In the genomic region with DNA sequence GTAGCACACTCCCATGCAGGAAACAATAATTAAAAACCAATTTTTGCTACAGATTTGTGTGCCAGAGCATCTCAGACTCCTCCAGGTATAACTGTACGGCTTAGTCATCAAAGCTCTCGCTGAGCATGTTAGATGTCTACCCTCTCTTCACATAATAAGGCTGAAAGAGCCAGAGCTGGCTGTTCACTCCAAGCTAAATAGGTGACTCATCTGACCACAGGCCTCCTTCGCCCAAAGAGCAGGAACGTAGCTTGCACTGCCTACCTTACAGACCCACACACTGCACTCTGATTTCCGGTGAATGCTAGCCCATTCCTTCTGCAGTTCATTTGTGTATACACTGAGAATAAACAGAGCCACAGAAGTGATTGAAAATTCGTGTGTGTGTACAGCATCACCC, we compare ENCODE assay signal across 21 mouse cellular contexts. TPM values are rescaled to one million over a fixed set of nuclear protein-coding genes. Genes with fewer than 3 reads are reported as not detected.
DNase-seq lines count a peak whose midpoint lies in the region; ATAC-seq and TF ChIP-seq lines count a peak whose summit lies in the region.
"Had no signal": no experiment of that assay in that cellular context is flagged by ENCODE, and none has a peak within 500 bp of the region (broad histone marks: within the 10 kb centered on the region; RNA-seq: fewer than 3 reads in every experiment).

No protein-coding gene starts in this region.

- H3K4me2 ChIP-seq in midbrain, embryonic 14.5 days (ENCODE audit: low read length): no peak overlapping the region
- H3K4me2 ChIP-seq: embryonic facial prominence, embryonic 15.5 days; forebrain, embryonic 12.5 days; heart, embryonic 11.5 days; heart, embryonic 15.5 days; hindbrain, embryonic 13.5 days had no signal

- H3K9ac ChIP-seq in midbrain, embryonic 14.5 days (replicated peaks; ENCODE audit: low read length): no peak overlapping the region
- H3K9ac ChIP-seq: embryonic facial prominence, embryonic 15.5 days; forebrain, embryonic 12.5 days; forebrain, postnatal 0 days; heart, embryonic 15.5 days; hindbrain, embryonic 13.5 days had no signal

- no peak for TF ChIP-seq POLR2A in lung, adult 2 months (IDR thresholded peaks at IDR 0.05; ENCODE audit: borderline replicate concordance, extremely low read depth, low read depth, low read length)

- no peaks in the 10 kb centered on the region for H3K4me1 ChIP-seq in lung, adult 2 months (ENCODE audit: control insufficient read depth, insufficient read depth, low read length)
- no peaks in the 10 kb centered on the region for H3K4me1 ChIP-seq in midbrain, embryonic 14.5 days (ENCODE audit: control insufficient read depth, insufficient read depth, low read length)
- H3K4me1 ChIP-seq: embryonic facial prominence, embryonic 15.5 days; forebrain, embryonic 12.5 days; heart, embryonic 15.5 days; hindbrain, embryonic 13.5 days had no signal

- H3K27me3 ChIP-seq in midbrain, embryonic 14.5 days (ENCODE audit: control insufficient read depth, insufficient read depth, low read length): no peaks in the 10 kb centered on the region
- H3K27me3 ChIP-seq: embryonic facial prominence, embryonic 15.5 days; forebrain, embryonic 12.5 days; heart, embryonic 15.5 days; hindbrain, embryonic 13.5 days had no signal

- no peak overlapping the region for H3K27ac ChIP-seq in midbrain, embryonic 14.5 days (replicated peaks; ENCODE audit: low read depth, low read length)
- H3K27ac ChIP-seq: embryonic facial prominence, embryonic 15.5 days; forebrain, embryonic 12.5 days; heart, adult 2 months; heart, embryonic 15.5 days; hindbrain, embryonic 13.5 days; hindbrain, postnatal 0 days had no signal

- DNase-seq in 3134 (ENCODE audit: extremely low read depth, insufficient read length, low spot score) (peak; percentile 72), NIH3T3 (ENCODE audit: low read depth) (peak; percentile 83)
- DNase-seq in fibroblast of lung, adult 2 months (ENCODE audit: low read depth): peak; percentile 76
- DNase-seq in yolk sac, embryonic 10.5 days (ENCODE audit: low spot score): peak; percentile 6
- no peak for DNase-seq in lung, adult 2 months
- no peak for DNase-seq in layer of hippocampus, postnatal 14 days (ENCODE audit: low spot score in 2 of 2)
- no peak for DNase-seq in midbrain, embryonic 14.5 days
- DNase-seq: adrenal gland, postnatal 14 days; cerebellum, postnatal 10 days; embryo, embryonic 11 days; forebrain, postnatal 0 days; gastrocnemius, postnatal 14 days; heart, adult 2 months; heart, postnatal 14 days had no signal

- no peaks in the 10 kb centered on the region for H3K9me3 ChIP-seq in midbrain, embryonic 14.5 days (ENCODE audit: control insufficient read depth, low read length)
- H3K9me3 ChIP-seq: embryonic facial prominence, embryonic 15.5 days; forebrain, embryonic 12.5 days; heart, embryonic 15.5 days; hindbrain, embryonic 13.5 days had no signal

- TF ChIP-seq CTCF in lung, adult 2 months (IDR thresholded peaks at IDR 0.05; ENCODE audit: insufficient read depth, low read length): no peak

- no peak overlapping the region for H3K4me3 ChIP-seq in lung, adult 2 months (replicated peaks; ENCODE audit: extremely low read depth, low read depth, low read length)
- no peak overlapping the region for H3K4me3 ChIP-seq in midbrain, embryonic 14.5 days (replicated peaks; ENCODE audit: low read depth, low read length)
- H3K4me3 ChIP-seq: embryonic facial prominence, embryonic 15.5 days; forebrain, embryonic 12.5 days; heart, adult 2 months; heart, embryonic 15.5 days; hindbrain, embryonic 13.5 days had no signal

- 75% methylated on average over 6 of the region's 6 CpGs for WGBS in lung, adult 2 months
- 84% methylated on average over 6 of the region's 6 CpGs for WGBS in midbrain, embryonic 14.5 days

- ATAC-seq in midbrain, embryonic 14.5 days (ENCODE audit: low FRiP score, low TSS enrichment): no peak
- ATAC-seq: activated CD4-positive, CD25-positive, alpha-beta regulatory T cell, adult 4 months; forebrain, postnatal 0 days; hindbrain, postnatal 0 days had no signal

- H3K36me3 ChIP-seq in midbrain, embryonic 14.5 days (ENCODE audit: control insufficient read depth, insufficient read depth, low read length): no peaks in the 10 kb centered on the region
- H3K36me3 ChIP-seq: forebrain, embryonic 12.5 days; heart, embryonic 15.5 days; hindbrain, embryonic 13.5 days had no signal

RNA-seq across cellular contexts. Expression of a gene that starts 31.6 kb away (rescaled TPM):
- polyA plus RNA-seq in lung, adult 2 months (2012; rRNA removed): 2.3 and 3.5 TPM in 2 replicates
- total RNA-seq in layer of hippocampus, postnatal 14 days (2021): 1 to 10 TPM; 3.6 to 3.8 TPM
- polyA plus RNA-seq in midbrain, embryonic 14.5 days (2014; fragmentation: Nextera tagmentation; extraction: Ambion mirVana): 0.65 and 1.7 TPM in 2 replicates
- polyA plus RNA-seq: activated CD4-positive, CD25-positive, alpha-beta regulatory T cell, adult 4 months had no signal

Comparison
In these comparisons a context has a peak if more than half of its experiments do, and no peak if none do; other contexts are left out.
1. DNase-seq: peak in 3134 (single experiment), NIH3T3 (single experiment), fibroblast of lung, adult 2 months (single experiment) and yolk sac, embryonic 10.5 days (single experiment); none in lung, adult 2 months (single experiment), layer of hippocampus, postnatal 14 days (0 of 2) and midbrain, embryonic 14.5 days (single experiment).